Mouse (Mus musculus) cortical plate, adult 2 months (tissue): Measurements from ENCODE around the gene Efcab9.

Experiments used
- CTCF ChIP-seq: fragments of 200-500 bp; IDR thresholded peaks from 2 replicates; pipeline ENCODE4 v1.5.1; 2011; ENCODE audit warnings: mild to moderate bottlenecking, control low read depth, low read length; ENCODE audit not compliant: insufficient read depth; ENCODE audit errors: extremely low read depth
- POLR2A ChIP-seq: fragments of 200-500 bp; IDR thresholded peaks from 2 replicates; pipeline ENCODE4 v1.6.1; 2011; ENCODE audit warnings: mild to moderate bottlenecking, low read length, control low read depth; ENCODE audit not compliant: insufficient read depth; ENCODE audit errors: extremely low read depth

DNA sequence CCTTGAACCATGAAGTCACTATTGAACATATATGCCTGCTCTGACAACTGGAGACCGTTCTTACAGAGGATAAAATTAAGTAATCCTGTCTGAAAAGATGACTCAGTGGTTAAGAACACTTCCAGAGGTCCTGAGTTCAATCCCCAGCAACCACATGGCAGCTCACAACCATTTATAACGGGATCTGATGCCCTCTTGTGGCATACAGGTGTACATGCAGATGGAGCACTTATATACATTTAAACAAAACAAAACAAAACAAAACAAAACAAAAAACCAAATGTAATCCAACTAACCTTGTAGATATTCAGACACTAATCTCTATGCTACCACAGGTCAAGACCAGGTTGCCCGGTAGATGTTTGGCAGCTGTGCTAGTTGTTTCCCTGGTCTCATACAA lies 44.4 kb downstream of the Efcab9 start:
- TF ChIP-seq POLR2A (no peak), CTCF (no peak)
